In genomic region chr6:88054081-88054835, GRCm38 (mm10) we compare ENCODE assay signal across 20 mouse cellular contexts. TPM values are rescaled to one million over a fixed set of nuclear protein-coding genes. Genes with fewer than 3 reads are reported as not detected.
A peak's percentile ranks its signal among the peaks of the same experiment; 100 is the strongest.
DNase-seq lines count a peak whose midpoint lies in the region; ATAC-seq and TF ChIP-seq lines count a peak whose summit lies in the region.
"Had no signal": no experiment of that assay in that cellular context is flagged by ENCODE, and none has a peak within 500 bp of the region (broad histone marks: within the 10 kb centered on the region; RNA-seq: fewer than 3 reads in every experiment).

No protein-coding gene starts in this region.

- no peak overlapping the region for H3K27ac ChIP-seq in kidney, embryonic 16.5 days (ENCODE audit: low read length)
- 0 out of 2 replicates have a peak overlapping the region, but pooled peaks have one; percentile 0 for H3K27ac ChIP-seq in stomach, postnatal 0 days (replicated peaks)
- H3K27ac ChIP-seq: hindbrain, embryonic 12.5 days; kidney, postnatal 0 days; layer of hippocampus, adult 2 months; limb, embryonic 15.5 days; lung, embryonic 15.5 days had no signal

- 42% methylated on average over 9 of the region's 9 CpGs for WGBS in kidney, embryonic 16.5 days
- WGBS in stomach, postnatal 0 days, result 48% methylated on average over 9 of the region's 9 CpGs

- H3K4me1 ChIP-seq in kidney, embryonic 16.5 days (ENCODE audit: insufficient read depth, low read length), result peaks cover 4% of the 10 kb centered on the region; the same call in 1 of the 2 replicates
- H3K4me1 ChIP-seq in stomach, postnatal 0 days (replicated peaks; ENCODE audit: control insufficient read depth, insufficient read depth), result no peaks in the 10 kb centered on the region
- H3K4me1 ChIP-seq: heart, embryonic 12.5 days; hindbrain, embryonic 12.5 days; limb, embryonic 15.5 days had no signal

- H3K4me2 ChIP-seq in kidney, embryonic 16.5 days (replicated peaks; ENCODE audit: low read depth, low read length), result no peak overlapping the region
- no peak overlapping the region for H3K4me2 ChIP-seq in stomach, postnatal 0 days (replicated peaks; ENCODE audit: low read depth)
- H3K4me2 ChIP-seq: heart, embryonic 12.5 days; hindbrain, embryonic 12.5 days; limb, embryonic 15.5 days; lung, embryonic 15.5 days; midbrain, embryonic 11.5 days had no signal

- TF ChIP-seq EP300 in stomach, postnatal 0 days (optimal IDR thresholded peaks at IDR 0.05), result no peak

- H3K9ac ChIP-seq in kidney, embryonic 16.5 days (replicated peaks; ENCODE audit: low read length), result no peak overlapping the region
- H3K9ac ChIP-seq in stomach, postnatal 0 days (ENCODE audit: low read length), result no peak overlapping the region
- H3K9ac ChIP-seq: heart, embryonic 12.5 days; hindbrain, embryonic 12.5 days; limb, embryonic 15.5 days; lung, embryonic 15.5 days had no signal

- no peak for TF ChIP-seq CTCF in stomach, postnatal 0 days (IDR thresholded peaks at IDR 0.05; ENCODE audit: low read depth)

- no peak for DNase-seq in kidney, postnatal 14 days
- DNase-seq in lung, postnatal 10 days, result peak; percentile 41
- peak; percentile 52 for DNase-seq in stomach, postnatal 0 days (ENCODE audit: low spot score)
- no peak for DNase-seq in spleen, postnatal 10 days (ENCODE audit: low spot score in 2 of 2)
- DNase-seq in frontal cortex, postnatal 36 days (ENCODE audit: low spot score in 2 of 2), result no peak
- DNase-seq: B cell, adult 2 months; cerebellum, adult 9-10 months; heart, postnatal 14 days; thymus, postnatal 25 days had no signal

- H3K36me3 ChIP-seq in kidney, embryonic 16.5 days (ENCODE audit: insufficient read depth, low read length), result no peaks in the 10 kb centered on the region
- H3K36me3 ChIP-seq in stomach, postnatal 0 days (ENCODE audit: control insufficient read depth, insufficient read depth, low read length), result no peaks in the 10 kb centered on the region
- H3K36me3 ChIP-seq: heart, embryonic 12.5 days; hindbrain, embryonic 12.5 days; limb, embryonic 15.5 days; lung, embryonic 15.5 days had no signal

- no peaks in the 10 kb centered on the region for H3K9me3 ChIP-seq in kidney, embryonic 16.5 days (ENCODE audit: low read length)
- no peaks in the 10 kb centered on the region for H3K9me3 ChIP-seq in stomach, postnatal 0 days (ENCODE audit: control insufficient read depth, low read length)
- H3K9me3 ChIP-seq: heart, embryonic 12.5 days; hindbrain, embryonic 12.5 days; limb, embryonic 15.5 days; lung, embryonic 15.5 days had no signal

- no peaks in the 10 kb centered on the region for H3K27me3 ChIP-seq in kidney, embryonic 16.5 days (ENCODE audit: insufficient read depth, low read length)
- no peaks in the 10 kb centered on the region for H3K27me3 ChIP-seq in stomach, postnatal 0 days (ENCODE audit: control insufficient read depth, insufficient read depth, low read length)
- H3K27me3 ChIP-seq: limb, embryonic 15.5 days; lung, embryonic 15.5 days had no signal

- ATAC-seq in kidney, embryonic 16.5 days (ENCODE audit: low FRiP score, low TSS enrichment), result 0 out of 2 replicates have a peak, but pooled peaks have one; percentile 23
- ATAC-seq in granulocyte monocyte progenitor cell, adult 5-6 weeks (replicated peaks; ENCODE audit: poor library complexity, severe bottlenecking), result peak; percentile 10; the same call in 1 of the 2 replicates
- ATAC-seq in stomach, postnatal 0 days (ENCODE audit: low FRiP score, low TSS enrichment), result no peak
- ATAC-seq: forebrain, embryonic 14.5 days had no signal

- H3K4me3 ChIP-seq in kidney, embryonic 16.5 days (ENCODE audit: low read length), result no peak overlapping the region
- no peak overlapping the region for H3K4me3 ChIP-seq in stomach, postnatal 0 days (ENCODE audit: low read depth, low read length)
- H3K4me3 ChIP-seq: erythroblast, embryonic 14.5 days; heart, embryonic 12.5 days; hindbrain, embryonic 12.5 days; layer of hippocampus, adult 2 months; limb, embryonic 15.5 days; lung, embryonic 15.5 days had no signal

RNA-seq across cellular contexts. Expression of gene Rab7, which starts 9.2 kb away (rescaled TPM):
- 259 and 261 TPM in 2 replicates for polyA plus RNA-seq in kidney, embryonic 16.5 days (2015; fragmentation: Nextera tagmentation; extraction: Ambion mirVana)
- total RNA-seq in granulocyte monocyte progenitor cell, adult 5-6 weeks (2014; fragmentation: Nextera tagmentation), result 239 and 246 TPM in 2 replicates
- total RNA-seq in granulocyte monocyte progenitor cell, adult 5-6 weeks (2017), result 89.1 and 102 TPM in 2 replicates
- 179 and 198 TPM in 2 replicates for polyA plus RNA-seq in stomach, postnatal 0 days (2015; fragmentation: Nextera tagmentation; extraction: Ambion mirVana)

RNA-seq across cellular contexts. Expression of gene Rpn1, which starts 30.0 kb away (rescaled TPM):
- 457 and 473 TPM in 2 replicates for polyA plus RNA-seq in kidney, embryonic 16.5 days (2015; fragmentation: Nextera tagmentation; extraction: Ambion mirVana)
- 254 and 266 TPM in 2 replicates for total RNA-seq in granulocyte monocyte progenitor cell, adult 5-6 weeks (2014; fragmentation: Nextera tagmentation)
- total RNA-seq in granulocyte monocyte progenitor cell, adult 5-6 weeks (2017), result 386 and 482 TPM in 2 replicates
- 265 and 266 TPM in 2 replicates for polyA plus RNA-seq in stomach, postnatal 0 days (2015; fragmentation: Nextera tagmentation; extraction: Ambion mirVana)

Comparison
In these comparisons a context has a peak if more than half of its experiments do, and no peak if none do; other contexts are left out.
1. DNase-seq: peak in lung, postnatal 10 days (single experiment) and stomach, postnatal 0 days (single experiment); none in kidney, postnatal 14 days (single experiment), spleen, postnatal 10 days (0 of 2) and frontal cortex, postnatal 36 days (0 of 2).